Mouse (Mus musculus) ES-E14 (cell line): ENCODE measurements at regions not wholly inside any gene's neighbourhood (a gene's known extent, or its start where the extent isn't known, plus 50 kb on each side); places are given as distances from the start of the nearest gene placed in this dataset.

Experiments
- DNase-seq: peaks from one replicate; pipeline ENCODE4 v3.0.0-alpha.2; 2013; ENCODE audit warnings: low read depth, low spot score
- H3K27ac ChIP-seq: 2 replicates; pipeline ENCODE4 v1.5.1; 2012; ENCODE audit warnings: low read depth, mild to moderate bottlenecking, low read length, moderate library complexity, mixed read lengths; ENCODE audit not compliant: poor library complexity, insufficient read depth, severe bottlenecking
- H3K36me3 ChIP-seq: 2 replicates; pipeline ENCODE4 v1.6.1; 2012; ENCODE audit warnings: mild to moderate bottlenecking, low read length, moderate library complexity, mixed read lengths; ENCODE audit not compliant: control insufficient read depth, poor library complexity, insufficient read depth, severe bottlenecking
- H3K4me1 ChIP-seq, 2 experiments: fragments of 150-350 bp in 1 of 2; sonication (generic) in 1 of 2; 2 replicates each; pipeline ENCODE4 v1.6.1; 2012; ENCODE audit warnings: low read length in 2 of 2, mild to moderate bottlenecking in 1 of 2, mixed read lengths in 1 of 2; ENCODE audit not compliant: control insufficient read depth in 2 of 2, insufficient read depth in 2 of 2, poor library complexity in 1 of 2
- H3K4me3 ChIP-seq, 2 experiments: fragments of 150-350 bp in 1 of 2; sonication (generic) in 1 of 2; 2 replicates each; pipeline ENCODE4 v1.5.1; 2012; ENCODE audit warnings: low read length in 2 of 2, low read depth in 1 of 2, mild to moderate bottlenecking in 1 of 2, mixed read lengths in 1 of 2; ENCODE audit not compliant: insufficient read depth in 1 of 2, poor library complexity in 1 of 2, severe bottlenecking in 1 of 2
- H3K9ac ChIP-seq: 2 replicates; pipeline ENCODE4 v1.6.1; 2012; ENCODE audit warnings: low read depth, mild to moderate bottlenecking, low read length, mixed read lengths; ENCODE audit not compliant: poor library complexity, insufficient read depth, severe bottlenecking
- H3K9me3 ChIP-seq: fragments of 150-350 bp; sonication (generic); 2 replicates; pipeline ENCODE4 v1.6.1; 2012; ENCODE audit warnings: low read depth, mild to moderate bottlenecking, low read length; ENCODE audit not compliant: control insufficient read depth, insufficient read depth
- CHD2 ChIP-seq: IDR thresholded peaks from 2 replicates; pipeline ENCODE4 v1.6.1; 2014; ENCODE audit warnings: mild to moderate bottlenecking, low read depth, low read length, inconsistent platforms
- HCFC1 ChIP-seq: IDR thresholded peaks from 2 replicates; pipeline ENCODE4 v1.6.1; 2012; ENCODE audit warnings: low read length, inconsistent platforms, borderline replicate concordance; ENCODE audit not compliant: insufficient read depth
- MAFK ChIP-seq: IDR thresholded peaks from 2 replicates; pipeline ENCODE4 v1.6.1; 2014; ENCODE audit warnings: mild to moderate bottlenecking, low read depth, low read length, inconsistent platforms; ENCODE audit not compliant: insufficient read depth
- ZC3H11A ChIP-seq: IDR thresholded peaks from 2 replicates; pipeline ENCODE4 v1.6.1; 2012; ENCODE audit warnings: low read depth, mild to moderate bottlenecking, inconsistent platforms, low read length, borderline replicate concordance
- ZNF384 ChIP-seq: IDR thresholded peaks from 2 replicates; pipeline ENCODE4 v1.6.1; 2012; ENCODE audit warnings: low read depth, low read length, inconsistent platforms
- in situ Hi-C, 2 experiments: fragments of 600-800 bp; cut with MboI; formaldehyde crosslinking; loops; one replicate each; pipeline ENCODE4 v1.15.1; 2025; ENCODE audit warnings: low sequenced_read_pairs in 2 of 2, inconsistent platforms in 1 of 2; ENCODE audit not compliant: unreplicated experiment in 2 of 2

- no peak overlapping the region for H3K4me3 ChIP-seq
- H3K9me3 ChIP-seq: no peaks in the 10 kb centered on the region
- peak; percentile 78 for TF ChIP-seq MAFK
- TF ChIP-seq ZNF384: no peak
- TF ChIP-seq HCFC1: no peak
- DNase-seq: no peak
- no peak overlapping the region for H3K9ac ChIP-seq
- no peak overlapping the region for H3K27ac ChIP-seq
- in situ Hi-C loops: no loop called here
- H3K4me1 ChIP-seq: no peaks in the 10 kb centered on the region
- no peaks in the 10 kb centered on the region for H3K36me3 ChIP-seq
Measured at GRCm38 (mm10) chr12:102063211-102063610, 65.3 kb upstream of the Slc24a4 start.

GRCm38 (mm10) chr12:102064710-102065325 is 63.7 kb upstream of the Slc24a4 start:
- no peak for DNase-seq
- no peaks in the 10 kb centered on the region for H3K36me3 ChIP-seq
- TF ChIP-seq ZNF384 (no peak), HCFC1 (no peak), CHD2 (no peak), ZC3H11A (no peak), MAFK (no peak)
- no peaks in the 10 kb centered on the region for H3K4me1 ChIP-seq
- no peak overlapping the region for H3K9ac ChIP-seq
- H3K27ac ChIP-seq: no peak overlapping the region
- H3K9me3 ChIP-seq: no peaks in the 10 kb centered on the region
- no peak overlapping the region for H3K4me3 ChIP-seq
- in situ Hi-C loops: no loop called here

- H3K9ac ChIP-seq: no peak overlapping the region
- H3K4me1 ChIP-seq: no peaks in the 10 kb centered on the region
- DNase-seq: no peak
- H3K4me3 ChIP-seq: no peak overlapping the region
- no peaks in the 10 kb centered on the region for H3K36me3 ChIP-seq
- H3K9me3 ChIP-seq: no peaks in the 10 kb centered on the region
- no peak overlapping the region for H3K27ac ChIP-seq
- in situ Hi-C loops: no loop called here
- no peak for TF ChIP-seq ZC3H11A
- no peak for TF ChIP-seq ZNF384
Measured at GRCm38 (mm10) chr12:102067685-102068084, 60.8 kb upstream of the Slc24a4 start.

GRCm38 (mm10) chr12:102069521-102070201 is 58.9 kb upstream of the Slc24a4 start:
- DNase-seq: no peak
- in situ Hi-C loops: no loop called here
- H3K27ac ChIP-seq: no peak overlapping the region
- no peaks in the 10 kb centered on the region for H3K9me3 ChIP-seq
- H3K9ac ChIP-seq: no peak overlapping the region
- no peaks in the 10 kb centered on the region for H3K36me3 ChIP-seq
- H3K4me1 ChIP-seq: no peaks in the 10 kb centered on the region
- no peak overlapping the region for H3K4me3 ChIP-seq
- no peak for TF ChIP-seq ZNF384
- TF ChIP-seq MAFK: no peak
- TF ChIP-seq HCFC1: no peak
- TF ChIP-seq ZC3H11A: no peak
- TF ChIP-seq CHD2: no peak

- Histone ChIP-seq H3K9me3 (no peaks in the 10 kb centered on the region), H3K36me3 (no peaks in the 10 kb centered on the region), H3K27ac (no peak overlapping the region), H3K4me3 (no peak overlapping the region), H3K9ac (no peak overlapping the region), H3K4me1 (no peaks in the 10 kb centered on the region)
- in situ Hi-C loops: no loop called here
- DNase-seq: no peak
- TF ChIP-seq MAFK (no peak), ZNF384 (no peak), CHD2 (no peak), HCFC1 (no peak), ZC3H11A (no peak)
Measured at GRCm38 (mm10) chr12:102071888-102072619, 56.5 kb upstream of the Slc24a4 start.
